Mouse (Mus musculus) heart, postnatal 0 days (tissue): ENCODE measurements around the gene Serpina16.

Experiments used
- CTCF ChIP-seq: IDR thresholded peaks from 2 replicates; pipeline ENCODE4 v1.5.1; 2016; ENCODE audit warnings: antibody characterized with exemption, control low read depth, low read depth
- EP300 ChIP-seq: IDR thresholded peaks from 2 replicates; pipeline ENCODE4 v1.6.1; 2016; ENCODE audit warnings: antibody characterized with exemption, low read depth

GRCm38 (mm10) chr12:103670344-103670743 lies 5.6 kb downstream of the Serpina16 start:
- no peak for TF ChIP-seq EP300
- no peak for TF ChIP-seq CTCF
